Mouse (Mus musculus) C2C12 (cell line): Measurements from ENCODE around the gene Ubash3a. TPM values are rescaled to one million over a fixed set of nuclear protein-coding genes. Genes with fewer than 3 reads are reported as not detected.

Experiments
- H3K27me3 ChIP-seq: one replicate; pipeline ENCODE4 v1.6.1; 2011; ENCODE audit not compliant: control insufficient read depth, insufficient read depth, insufficient read length
- H3K36me3 ChIP-seq: one replicate; pipeline ENCODE4 v1.6.1; 2011; ENCODE audit not compliant: control insufficient read depth, insufficient read depth
- H3K4me3 ChIP-seq: one replicate; pipeline ENCODE4 v1.5.1; 2011; ENCODE audit warnings: mild to moderate bottlenecking, control low read depth; ENCODE audit not compliant: poor library complexity, insufficient read depth, severe bottlenecking
- H3K79me2 ChIP-seq: one replicate; pipeline ENCODE4 v1.6.1; 2011; ENCODE audit not compliant: control insufficient read depth, insufficient read depth
- H3K79me3 ChIP-seq: one replicate; pipeline ENCODE4 v1.6.1; 2011; ENCODE audit warnings: low read depth, control low read depth
- H3ac ChIP-seq: one replicate; pipeline ENCODE3; 2011; ENCODE audit warnings: low read depth; ENCODE audit not compliant: control insufficient read depth, insufficient read length
- CEBPB ChIP-seq: IDR thresholded peaks from one replicate; pipeline ENCODE4 v1.6.1; 2011; ENCODE audit warnings: low read depth, mild to moderate bottlenecking, control low read depth, moderate library complexity
- CTCF ChIP-seq: IDR thresholded peaks from one replicate; pipeline ENCODE4 v1.5.1; 2011; ENCODE audit not compliant: control insufficient read depth, insufficient read depth, insufficient read length
- FOSL1 ChIP-seq: IDR thresholded peaks from one replicate; pipeline ENCODE4 v1.8.0; 2011; ENCODE audit warnings: mild to moderate bottlenecking, low read length; ENCODE audit not compliant: poor library complexity, insufficient read depth, severe bottlenecking
- MAX ChIP-seq: IDR thresholded peaks from one replicate; pipeline ENCODE4 v1.6.1; 2011; ENCODE audit warnings: mild to moderate bottlenecking, control low read depth
- MYOD1 ChIP-seq: IDR thresholded peaks from one replicate; pipeline ENCODE4 v1.6.1; 2011; ENCODE audit warnings: low read depth; ENCODE audit not compliant: control insufficient read depth, insufficient read length
- MYOG ChIP-seq: IDR thresholded peaks from one replicate; pipeline ENCODE4 v1.6.1; 2011; ENCODE audit not compliant: control insufficient read depth, insufficient read length; ENCODE audit errors: extremely low read depth
- USF1 ChIP-seq: IDR thresholded peaks from one replicate; pipeline ENCODE4 v1.6.1; 2011; ENCODE audit warnings: low read depth, mild to moderate bottlenecking, control low read depth, moderate library complexity
- polyA plus RNA-seq: library from polyadenylated mRNA; unstranded; fragments of >200 nt; fragmentation: generic; extraction: Trizol; gene quantifications from one replicate; pipeline ENCODE4 v1.2.1, GENCODE M21; 2012; ENCODE audit warnings: missing spikeins

Gene Ubash3a
- polyA plus RNA-seq, 1 experiment: not detected

DNA sequence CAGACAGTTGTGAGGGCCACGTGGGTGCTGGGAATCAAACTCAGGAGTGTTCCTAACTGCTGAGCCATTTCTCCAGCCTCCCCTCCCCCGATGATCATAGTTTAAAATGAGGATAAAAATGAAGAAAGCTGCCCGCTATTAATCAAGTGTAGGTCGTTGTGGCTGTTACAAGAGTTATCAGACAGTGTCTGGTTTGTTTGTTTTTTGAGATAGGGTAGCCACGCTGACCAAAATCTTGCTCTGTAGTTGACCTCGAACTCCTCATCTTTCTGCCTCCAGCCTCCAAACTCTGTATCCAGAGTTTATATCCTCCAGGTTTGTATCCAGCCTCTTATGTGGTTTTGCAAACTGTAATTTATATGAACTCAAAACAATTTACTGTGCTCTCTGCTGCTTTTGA, 72.6 kb downstream of the Ubash3a start:
- H3K36me3 ChIP-seq: no peaks in the 10 kb centered on the region
- no peaks in the 10 kb centered on the region for H3K79me2 ChIP-seq
- no peak overlapping the region for H3K4me3 ChIP-seq
- TF ChIP-seq FOSL1: no peak
- no peaks in the 10 kb centered on the region for H3K79me3 ChIP-seq
- no peak overlapping the region for H3ac ChIP-seq
- peaks cover 4% of the 10 kb centered on the region for H3K27me3 ChIP-seq

DNA sequence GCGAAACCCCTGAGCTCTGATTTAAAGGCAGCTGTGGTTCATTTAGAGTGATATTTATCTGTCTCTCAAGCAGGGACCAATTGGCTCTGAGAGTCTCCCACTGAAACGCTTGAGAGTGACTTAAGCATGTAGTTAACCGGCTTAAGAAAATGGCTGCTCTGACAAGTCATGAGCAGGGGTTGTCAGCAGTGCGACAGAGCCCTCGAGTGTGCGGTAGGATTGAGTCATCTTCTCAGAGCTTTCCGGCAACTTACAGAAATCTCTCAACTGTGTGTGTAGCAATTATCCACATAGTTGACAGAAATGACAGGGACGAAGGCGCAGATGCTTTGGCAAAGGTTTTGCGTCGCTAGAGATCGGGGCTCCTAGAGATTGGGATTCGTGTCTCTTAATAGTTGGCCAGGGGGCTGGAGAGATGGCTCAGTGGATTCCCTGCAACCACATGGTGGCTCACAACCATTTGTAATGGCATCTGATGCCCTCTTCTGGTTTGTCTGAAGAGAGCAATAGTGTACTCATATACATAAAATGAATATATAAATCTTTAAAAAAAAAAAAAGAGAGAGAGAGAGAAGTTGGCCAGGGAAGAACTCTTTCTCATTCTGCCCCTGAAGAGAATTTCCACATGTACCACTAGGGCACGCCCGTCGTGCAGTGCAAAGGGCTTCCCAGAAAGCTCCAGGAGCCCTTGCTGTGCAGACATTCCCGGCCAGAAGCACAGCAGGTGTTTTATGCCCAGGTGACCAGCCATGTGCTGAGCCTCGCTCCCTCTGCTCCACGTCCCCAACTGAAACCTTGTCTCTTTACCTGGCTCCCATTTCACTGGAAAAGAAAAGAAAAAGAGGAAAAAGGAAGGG, 74.4 kb downstream of the Ubash3a start:
- TF ChIP-seq CTCF (no peak), MYOD1 (no peak), USF1 (no peak), MYOG (no peak), CEBPB (no peak), FOSL1 (no peak), MAX (no peak)
- Histone ChIP-seq H3K79me2 (no peaks in the 10 kb centered on the region), H3K79me3 (no peaks in the 10 kb centered on the region), H3K27me3 (peaks cover 4% of the 10 kb centered on the region), H3K4me3 (no peak overlapping the region), H3K36me3 (no peaks in the 10 kb centered on the region), H3ac (no peak overlapping the region)

DNA sequence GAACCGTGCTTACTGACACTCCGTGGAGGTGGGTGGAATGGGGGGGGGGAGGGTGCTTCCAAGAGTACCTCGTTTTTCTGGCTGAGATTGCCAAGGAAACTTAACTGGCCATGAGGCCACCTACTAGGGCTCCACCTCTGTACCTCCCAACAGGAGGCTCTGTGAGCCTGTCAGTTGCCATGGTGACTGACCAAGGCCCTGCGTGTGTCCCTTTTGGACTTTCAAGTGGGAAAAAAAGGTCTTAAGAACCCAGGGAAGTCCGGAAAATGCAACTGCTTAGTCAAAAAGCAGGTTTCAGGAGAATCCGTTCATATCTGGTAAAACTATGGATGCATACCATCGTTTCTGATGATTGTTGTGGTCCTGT, 75.0 kb downstream of the Ubash3a start:
- H3K79me2 ChIP-seq: no peaks in the 10 kb centered on the region
- no peaks in the 10 kb centered on the region for H3K36me3 ChIP-seq
- TF ChIP-seq MYOG (no peak), CEBPB (no peak), USF1 (no peak), MYOD1 (no peak), MAX (no peak), FOSL1 (no peak), CTCF (no peak)
- H3K79me3 ChIP-seq: no peaks in the 10 kb centered on the region
- no peak overlapping the region for H3K4me3 ChIP-seq
- H3ac ChIP-seq: no peak overlapping the region
- peaks cover 4% of the 10 kb centered on the region for H3K27me3 ChIP-seq

DNA sequence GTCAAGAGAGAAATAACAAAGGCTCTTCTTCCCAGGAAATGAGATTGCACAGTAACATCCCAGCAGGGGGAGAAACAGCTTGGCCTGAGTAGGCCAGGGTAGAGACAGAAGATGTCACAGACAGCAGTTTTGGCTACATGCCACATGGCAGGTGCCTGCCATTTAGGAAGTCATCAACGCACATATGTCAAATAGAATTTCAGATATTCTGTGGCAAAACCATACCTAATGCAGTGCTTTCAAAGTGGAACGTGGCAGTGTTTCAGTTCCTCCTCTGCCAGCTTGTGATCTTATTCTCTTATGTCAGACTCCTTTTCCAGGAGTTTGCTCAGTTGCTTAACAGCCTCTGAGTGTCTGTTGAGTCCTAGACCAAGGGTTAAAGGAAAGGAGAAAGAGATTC, 78.2 kb downstream of the Ubash3a start:
- TF ChIP-seq MYOG (no peak), CTCF (no peak), USF1 (no peak), MAX (no peak), FOSL1 (no peak), MYOD1 (no peak), CEBPB (no peak)
- no peak overlapping the region for H3K4me3 ChIP-seq
- no peaks in the 10 kb centered on the region for H3K36me3 ChIP-seq
- H3K79me3 ChIP-seq: no peaks in the 10 kb centered on the region
- peaks cover 4% of the 10 kb centered on the region for H3K27me3 ChIP-seq
- no peak overlapping the region for H3ac ChIP-seq
- H3K79me2 ChIP-seq: no peaks in the 10 kb centered on the region

DNA sequence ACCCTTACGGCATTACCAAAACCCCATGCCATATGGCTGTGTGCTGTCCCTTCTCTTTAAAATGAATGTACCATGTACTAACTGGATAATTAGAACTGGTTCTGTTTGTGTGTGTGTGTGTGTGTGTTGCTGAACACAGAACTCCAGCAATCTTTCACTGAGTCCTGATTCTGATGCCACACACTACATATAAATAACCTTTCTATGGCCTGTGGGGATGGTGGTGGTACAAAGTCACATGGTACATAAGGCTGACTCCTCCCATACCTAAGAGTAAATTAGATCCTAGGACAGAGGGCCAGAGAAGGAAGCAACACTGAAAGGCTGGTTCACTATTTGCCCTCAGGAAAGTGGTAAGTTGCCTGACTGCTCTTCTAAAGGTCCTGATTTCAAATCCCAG, 78.8 kb downstream of the Ubash3a start, which contains the start of gene Slc37a1:
Gene Slc37a1, plus strand, starts transcription at position 301 of the 400 bp plus-strand sequence.
- no peak within 1 kb of the TSS for H3ac ChIP-seq
- no peaks in the 10 kb centered on the region for H3K79me3 ChIP-seq
- peaks cover 4% of the 10 kb centered on the region for H3K27me3 ChIP-seq
- no peak for TF ChIP-seq CEBPB
- TF ChIP-seq MYOG: no peak
- no peak for TF ChIP-seq FOSL1
- no peak for TF ChIP-seq MYOD1
- TF ChIP-seq CTCF: no peak
- no peak for TF ChIP-seq MAX
- no peak for TF ChIP-seq USF1
- H3K36me3 ChIP-seq: no peaks in the 10 kb centered on the region
- H3K79me2 ChIP-seq: no peaks in the 10 kb centered on the region
- H3K4me3 ChIP-seq: no peak within 1 kb of the TSS

DNA sequence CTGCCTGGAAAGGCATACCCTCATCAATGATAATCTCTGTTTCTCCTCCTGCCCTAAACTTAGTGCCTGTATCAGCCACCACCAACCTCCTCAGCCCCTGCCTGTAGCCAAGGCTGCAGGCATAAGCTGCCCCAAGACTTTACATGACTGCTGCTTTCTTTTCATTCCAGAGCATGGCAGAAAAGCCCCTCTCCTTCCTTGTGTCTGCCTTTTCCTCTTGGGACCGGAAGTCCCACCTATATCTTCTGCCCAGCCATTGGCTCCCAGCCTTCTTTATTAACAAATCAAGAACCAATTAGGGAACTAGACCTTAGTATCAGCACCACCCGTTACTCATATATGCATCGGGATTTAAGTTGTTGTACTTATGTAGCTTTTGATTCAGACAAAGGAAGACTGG, 79.5 kb downstream of the Ubash3a start:
- H3K36me3 ChIP-seq: no peaks in the 10 kb centered on the region
- no peak overlapping the region for H3K4me3 ChIP-seq
- H3K79me3 ChIP-seq: no peaks in the 10 kb centered on the region
- H3K79me2 ChIP-seq: no peaks in the 10 kb centered on the region
- no peak overlapping the region for H3ac ChIP-seq
- peaks cover 4% of the 10 kb centered on the region for H3K27me3 ChIP-seq
- TF ChIP-seq MYOD1 (no peak), CTCF (no peak), FOSL1 (no peak), USF1 (no peak), CEBPB (no peak), MYOG (no peak), MAX (no peak)
